Mouse (Mus musculus): ENCODE results near the gene Rhob. TPM values are rescaled to one million over a fixed set of nuclear protein-coding genes. Genes with fewer than 3 reads are reported as not detected.

Gene Rhob
- polyA plus RNA-seq, 1 experiment from 2014 or later: 39.3 TPM

DNA sequence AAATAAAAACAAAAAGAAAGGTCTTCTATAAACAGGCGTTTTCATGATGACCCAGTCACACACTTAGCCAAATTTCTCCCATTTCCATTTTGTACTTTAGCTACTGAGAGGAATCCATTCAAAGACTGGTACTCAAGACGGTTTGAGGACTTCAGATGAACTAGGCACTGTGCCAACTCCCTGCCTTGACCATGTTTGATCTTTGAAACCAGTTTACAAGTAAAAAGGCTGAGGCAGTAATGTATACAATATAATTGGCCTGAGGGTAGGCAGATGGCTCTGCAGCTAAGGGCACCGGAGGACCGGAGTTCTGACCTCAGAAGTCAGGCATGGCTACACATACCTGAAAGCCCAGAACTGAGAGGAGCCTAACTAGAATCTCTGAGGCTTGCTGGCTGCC is 10.7 kb downstream of the Rhob start:
- no peak overlapping the region for H3K4me2 ChIP-seq (ENCODE audit: low read depth, low read length)

DNA sequence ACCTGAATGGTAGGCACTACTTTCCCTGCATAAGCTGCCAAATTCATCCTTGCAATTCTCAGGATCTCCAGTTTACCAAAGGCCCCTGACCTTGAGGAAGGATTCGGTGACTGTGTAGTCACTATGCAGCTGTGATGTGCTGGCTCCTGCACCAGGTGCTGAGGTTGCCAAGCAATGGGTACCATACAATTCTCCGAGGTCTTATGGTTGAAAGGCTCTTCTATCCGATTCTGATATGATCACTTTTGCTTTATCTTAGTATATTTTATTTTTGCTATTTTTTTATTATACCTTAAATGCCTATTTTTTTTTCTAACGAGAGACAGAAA is 11.2 kb downstream of the Rhob start:
- Histone ChIP-seq H3K4me3 (ENCODE audit: low read length) (no peak overlapping the region), H3K9ac (ENCODE audit: low read length) (no peak overlapping the region), H3K27me3 (ENCODE audit: control insufficient read depth, insufficient read depth, low read length) (no peaks in the 10 kb centered on the region), H3K4me2 (ENCODE audit: low read depth, low read length) (no peak overlapping the region), H3K36me3 (ENCODE audit: control insufficient read depth, insufficient read depth) (no peaks in the 10 kb centered on the region), H3K4me1 (ENCODE audit: control insufficient read depth, insufficient read depth, low read length) (no peaks in the 10 kb centered on the region), H3K27ac (ENCODE audit: low read length) (no peak overlapping the region), H3K9me3 (replicated peaks; ENCODE audit: control insufficient read depth, low read length) (no peaks in the 10 kb centered on the region)
- ATAC-seq (replicated peaks; ENCODE audit: extremely low read depth, insufficient read depth, low FRiP score): no peak
- WGBS: 80% methylated on average over 4 of the region's 4 CpGs

More for the DNA sequence above, 10.7 kb downstream of the Rhob start:
- H3K4me1 ChIP-seq (ENCODE audit: control insufficient read depth, insufficient read depth, low read length): no peaks in the 10 kb centered on the region
- H3K9ac ChIP-seq (ENCODE audit: low read length): no peak overlapping the region
- ATAC-seq (replicated peaks; ENCODE audit: extremely low read depth, insufficient read depth, low FRiP score): no peak
- H3K27ac ChIP-seq (ENCODE audit: low read length): no peak overlapping the region
- no peak overlapping the region for H3K4me3 ChIP-seq (ENCODE audit: low read length)
- H3K36me3 ChIP-seq (ENCODE audit: control insufficient read depth, insufficient read depth): no peaks in the 10 kb centered on the region
- WGBS: 63% methylated on average over 4 of the region's 4 CpGs
- no peaks in the 10 kb centered on the region for H3K27me3 ChIP-seq (ENCODE audit: control insufficient read depth, insufficient read depth, low read length)
- no peaks in the 10 kb centered on the region for H3K9me3 ChIP-seq (replicated peaks; ENCODE audit: control insufficient read depth, low read length)

DNA sequence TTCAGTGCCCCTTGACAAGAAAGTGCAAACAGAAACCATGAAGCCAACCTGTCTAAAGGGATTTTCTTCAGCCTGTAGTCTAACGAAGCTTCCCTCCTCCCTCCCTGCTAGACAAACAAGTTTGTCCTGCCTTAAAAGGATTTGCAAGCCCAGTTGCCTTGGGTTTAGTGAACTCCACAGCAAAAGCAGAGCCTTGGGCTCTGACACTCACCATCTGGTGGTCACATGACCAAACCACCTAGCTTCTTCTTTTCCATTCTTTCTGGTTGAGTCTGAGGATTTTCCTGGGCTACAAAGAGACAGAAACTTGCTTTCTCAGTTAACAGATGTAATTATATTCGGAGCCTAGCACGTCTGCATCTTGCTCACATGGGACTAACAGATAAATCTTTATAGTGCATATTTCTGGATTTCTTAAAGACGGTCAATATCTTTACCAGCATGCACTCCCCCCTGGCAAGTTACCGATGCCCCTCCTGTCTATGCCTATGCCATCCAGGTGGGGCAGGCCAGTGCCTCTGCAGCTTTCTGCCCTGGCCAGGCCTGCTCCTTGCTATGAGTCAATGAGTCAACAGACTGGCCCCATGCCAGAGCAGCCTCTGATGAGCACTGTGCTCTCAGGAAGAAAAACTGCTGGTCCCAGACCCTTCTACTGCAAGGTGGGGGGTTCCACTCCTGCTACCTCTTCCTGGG is 11.7 kb downstream of the Rhob start:
- Histone ChIP-seq H3K4me2 (ENCODE audit: low read depth, low read length) (no peak overlapping the region), H3K4me1 (ENCODE audit: control insufficient read depth, insufficient read depth, low read length) (no peaks in the 10 kb centered on the region), H3K27me3 (ENCODE audit: control insufficient read depth, insufficient read depth, low read length) (no peaks in the 10 kb centered on the region), H3K9ac (ENCODE audit: low read length) (no peak overlapping the region), H3K36me3 (ENCODE audit: control insufficient read depth, insufficient read depth) (no peaks in the 10 kb centered on the region), H3K9me3 (replicated peaks; ENCODE audit: control insufficient read depth, low read length) (no peaks in the 10 kb centered on the region), H3K27ac (ENCODE audit: low read length) (no peak overlapping the region), H3K4me3 (ENCODE audit: low read length) (no peak overlapping the region)
- WGBS: 70% methylated on average over 5 of the region's 5 CpGs
- ATAC-seq (replicated peaks; ENCODE audit: extremely low read depth, insufficient read depth, low FRiP score): peak; percentile 52; the same call in 1 of the 2 replicates

DNA sequence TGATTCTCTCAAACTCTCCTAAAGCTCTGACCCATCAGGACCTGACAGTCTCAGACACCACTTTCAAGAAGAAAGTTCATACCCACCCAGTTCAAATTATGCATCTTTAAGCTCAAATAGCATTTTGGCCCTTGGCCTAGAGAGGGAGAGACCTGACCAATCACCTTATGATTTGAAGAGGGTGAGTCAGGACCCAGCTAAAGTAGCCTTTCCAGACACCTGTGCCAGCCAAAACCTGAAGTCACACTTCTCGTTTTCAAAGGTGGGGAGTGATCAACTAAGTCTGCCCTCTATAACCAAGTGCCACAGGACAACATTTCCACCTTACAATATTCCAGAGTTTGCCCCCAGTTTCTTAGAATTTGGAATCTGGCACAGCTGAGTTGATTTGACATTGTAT is 12.5 kb downstream of the Rhob start:
- no peak for ATAC-seq (replicated peaks; ENCODE audit: extremely low read depth, insufficient read depth, low FRiP score)
- H3K4me1 ChIP-seq (ENCODE audit: control insufficient read depth, insufficient read depth, low read length): no peaks in the 10 kb centered on the region
- H3K4me2 ChIP-seq (ENCODE audit: low read depth, low read length): no peak overlapping the region
- no peaks in the 10 kb centered on the region for H3K36me3 ChIP-seq (ENCODE audit: control insufficient read depth, insufficient read depth)
- WGBS: 63% methylated on average over 1 of the region's 1 CpGs
- H3K9ac ChIP-seq (ENCODE audit: low read length): no peak overlapping the region
- H3K9me3 ChIP-seq (replicated peaks; ENCODE audit: control insufficient read depth, low read length): no peaks in the 10 kb centered on the region
- no peaks in the 10 kb centered on the region for H3K27me3 ChIP-seq (ENCODE audit: control insufficient read depth, insufficient read depth, low read length)
- H3K4me3 ChIP-seq (ENCODE audit: low read length): no peak overlapping the region
- H3K27ac ChIP-seq (ENCODE audit: low read length): no peak overlapping the region

DNA sequence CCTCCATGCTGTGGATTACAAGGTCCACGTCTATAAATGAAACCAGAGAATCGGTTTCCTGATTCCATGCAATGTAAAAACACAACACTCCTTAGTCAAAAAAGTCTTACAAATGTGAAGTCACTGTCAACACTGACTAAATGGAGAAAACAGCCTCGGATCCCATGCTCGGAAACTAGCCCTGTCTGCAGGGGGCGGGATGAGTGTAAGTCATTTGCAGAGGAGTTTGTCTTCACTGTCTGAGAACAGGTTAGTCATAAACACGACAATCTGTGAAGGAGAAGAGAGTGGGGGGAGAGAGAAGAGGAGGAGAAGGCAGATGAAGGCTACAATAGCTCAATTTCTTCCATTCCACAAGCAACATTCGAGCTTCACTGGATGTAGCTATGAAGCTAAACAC is 14.6 kb downstream of the Rhob start:
- H3K27me3 ChIP-seq (ENCODE audit: control insufficient read depth, insufficient read depth, low read length): no peaks in the 10 kb centered on the region
- H3K36me3 ChIP-seq (ENCODE audit: control insufficient read depth, insufficient read depth): no peaks in the 10 kb centered on the region
- no peak overlapping the region for H3K4me2 ChIP-seq (ENCODE audit: low read depth, low read length)
- H3K4me3 ChIP-seq (ENCODE audit: low read length): no peak overlapping the region
- no peak for ATAC-seq (replicated peaks; ENCODE audit: extremely low read depth, insufficient read depth, low FRiP score)
- H3K4me1 ChIP-seq (ENCODE audit: control insufficient read depth, insufficient read depth, low read length): no peaks in the 10 kb centered on the region
- no peaks in the 10 kb centered on the region for H3K9me3 ChIP-seq (replicated peaks; ENCODE audit: control insufficient read depth, low read length)
- H3K27ac ChIP-seq (ENCODE audit: low read length): no peak overlapping the region
- WGBS: 77% methylated on average over 7 of the region's 7 CpGs
- H3K9ac ChIP-seq (ENCODE audit: low read length): no peak overlapping the region

DNA sequence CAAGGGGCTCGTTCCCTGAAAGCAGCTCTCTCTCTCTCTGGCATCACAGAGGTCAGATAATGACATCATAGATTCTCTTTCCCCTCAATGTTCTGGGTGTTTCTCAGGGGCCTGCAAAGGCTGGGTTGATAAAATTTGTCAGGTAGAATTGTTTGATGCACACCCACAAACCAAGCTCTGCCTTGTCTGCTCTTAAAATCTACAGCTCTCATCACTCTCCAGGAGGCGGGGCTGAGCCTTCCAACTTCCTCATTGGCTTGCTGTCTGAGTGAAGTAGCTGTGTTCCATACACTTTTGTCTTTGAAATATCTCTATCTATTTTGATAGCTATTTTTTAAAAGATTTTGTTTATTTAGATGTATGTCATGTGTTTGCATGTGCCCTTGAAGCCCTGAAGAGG is 17.6 kb downstream of the Rhob start:
- WGBS: 55% methylated on average over 2 of the region's 2 CpGs
- H3K4me3 ChIP-seq (ENCODE audit: low read length): no peak overlapping the region
- no peak overlapping the region for H3K27ac ChIP-seq (ENCODE audit: low read length)
- H3K36me3 ChIP-seq (ENCODE audit: control insufficient read depth, insufficient read depth): no peaks in the 10 kb centered on the region
- H3K4me2 ChIP-seq (ENCODE audit: low read depth, low read length): no peak overlapping the region
- no peaks in the 10 kb centered on the region; the same call in 1 of the 2 replicates for H3K4me1 ChIP-seq (ENCODE audit: control insufficient read depth, insufficient read depth, low read length)
- no peaks in the 10 kb centered on the region for H3K27me3 ChIP-seq (ENCODE audit: control insufficient read depth, insufficient read depth, low read length)
- no peak for ATAC-seq (replicated peaks; ENCODE audit: extremely low read depth, insufficient read depth, low FRiP score)
- H3K9ac ChIP-seq (ENCODE audit: low read length): no peak overlapping the region
- no peaks in the 10 kb centered on the region for H3K9me3 ChIP-seq (replicated peaks; ENCODE audit: control insufficient read depth, low read length)

DNA sequence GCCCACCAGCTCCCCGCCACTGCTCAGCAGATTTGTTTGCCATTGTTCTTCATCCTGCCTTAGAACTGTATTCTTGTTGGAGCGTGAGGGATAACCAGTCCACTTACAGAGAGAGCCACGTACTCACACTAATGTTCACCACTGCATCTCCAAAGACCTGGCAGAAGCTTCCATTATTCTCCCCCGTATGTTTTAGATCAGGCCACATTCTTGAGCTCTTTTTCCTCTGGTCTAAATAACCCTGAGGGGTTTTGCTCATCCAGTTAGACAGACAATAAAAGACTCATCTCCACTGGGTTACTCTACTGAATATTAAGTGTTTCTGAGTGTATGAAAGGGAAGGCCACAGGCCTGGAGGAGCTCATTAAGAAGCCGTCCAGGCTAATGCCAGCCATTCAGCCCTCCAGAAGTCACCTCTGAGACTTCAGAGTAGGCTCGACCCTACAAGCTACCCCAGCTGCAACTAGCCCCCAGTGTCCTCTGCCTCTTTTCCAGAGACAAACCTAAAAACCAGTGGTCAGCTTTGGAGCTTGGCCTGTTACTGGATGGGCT is 24.9 kb downstream of the Rhob start:
- Histone ChIP-seq H3K36me3 (ENCODE audit: control insufficient read depth, insufficient read depth) (no peaks in the 10 kb centered on the region), H3K27me3 (ENCODE audit: control insufficient read depth, insufficient read depth, low read length) (no peaks in the 10 kb centered on the region), H3K9me3 (replicated peaks; ENCODE audit: control insufficient read depth, low read length) (no peaks in the 10 kb centered on the region), H3K4me3 (ENCODE audit: low read length) (no peak overlapping the region), H3K27ac (ENCODE audit: low read length) (no peak overlapping the region), H3K4me1 (ENCODE audit: control insufficient read depth, insufficient read depth, low read length) (no peaks in the 10 kb centered on the region; the same call in 1 of the 2 replicates), H3K9ac (ENCODE audit: low read length) (no peak overlapping the region), H3K4me2 (ENCODE audit: low read depth, low read length) (no peak overlapping the region)
- 78% methylated on average over 6 of the region's 6 CpGs for WGBS
- ATAC-seq (replicated peaks; ENCODE audit: extremely low read depth, insufficient read depth, low FRiP score): no peak

DNA sequence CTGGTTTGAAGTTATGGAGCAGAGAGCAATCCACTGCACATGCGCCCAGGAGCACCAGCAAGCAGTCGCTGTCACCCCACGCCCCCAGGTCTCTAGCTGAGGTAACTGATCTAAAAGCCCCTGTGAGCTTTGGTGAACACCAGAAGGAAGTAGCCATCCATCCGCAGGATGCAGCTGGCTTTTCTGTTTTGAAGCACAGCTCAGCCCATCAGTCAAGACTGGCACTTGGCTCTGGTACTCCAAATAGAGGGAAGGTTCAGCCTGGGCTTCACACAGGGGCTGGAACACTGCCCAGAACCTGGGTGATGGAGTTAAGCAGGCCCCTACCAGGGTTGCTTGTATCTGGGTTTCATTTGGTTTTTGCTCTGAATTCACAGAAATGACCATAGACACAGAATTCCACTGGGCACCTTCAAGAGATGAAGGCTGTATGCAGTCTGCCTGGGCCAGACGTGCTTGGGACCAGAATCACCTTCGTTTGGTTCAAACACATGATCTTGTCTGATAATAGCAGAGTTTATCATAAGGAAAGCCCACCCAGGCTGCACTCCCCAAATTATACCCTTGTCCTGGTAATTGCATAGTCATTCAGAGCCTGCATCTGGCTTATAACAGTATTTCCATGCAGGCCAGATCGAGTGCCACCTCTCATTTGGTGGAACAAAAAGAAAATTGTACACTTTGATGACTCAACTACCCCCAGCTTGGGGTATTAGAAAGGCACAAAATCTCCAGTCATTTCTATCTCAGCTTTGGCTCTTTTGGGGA is 27.0 kb downstream of the Rhob start:
- no peaks in the 10 kb centered on the region for H3K9me3 ChIP-seq (replicated peaks; ENCODE audit: control insufficient read depth, low read length)
- no peak overlapping the region for H3K27ac ChIP-seq (ENCODE audit: low read length)
- H3K4me1 ChIP-seq (ENCODE audit: control insufficient read depth, insufficient read depth, low read length): no peaks in the 10 kb centered on the region; the same call in 1 of the 2 replicates
- no peak overlapping the region for H3K4me3 ChIP-seq (ENCODE audit: low read length)
- no peak overlapping the region for H3K4me2 ChIP-seq (ENCODE audit: low read depth, low read length)
- no peak overlapping the region for H3K9ac ChIP-seq (ENCODE audit: low read length)
- no peaks in the 10 kb centered on the region for H3K27me3 ChIP-seq (ENCODE audit: control insufficient read depth, insufficient read depth, low read length)
- 59% methylated on average over 7 of the region's 7 CpGs for WGBS
- H3K36me3 ChIP-seq (ENCODE audit: control insufficient read depth, insufficient read depth): no peaks in the 10 kb centered on the region
- peak; percentile 23 for ATAC-seq (replicated peaks; ENCODE audit: extremely low read depth, insufficient read depth, low FRiP score)

DNA sequence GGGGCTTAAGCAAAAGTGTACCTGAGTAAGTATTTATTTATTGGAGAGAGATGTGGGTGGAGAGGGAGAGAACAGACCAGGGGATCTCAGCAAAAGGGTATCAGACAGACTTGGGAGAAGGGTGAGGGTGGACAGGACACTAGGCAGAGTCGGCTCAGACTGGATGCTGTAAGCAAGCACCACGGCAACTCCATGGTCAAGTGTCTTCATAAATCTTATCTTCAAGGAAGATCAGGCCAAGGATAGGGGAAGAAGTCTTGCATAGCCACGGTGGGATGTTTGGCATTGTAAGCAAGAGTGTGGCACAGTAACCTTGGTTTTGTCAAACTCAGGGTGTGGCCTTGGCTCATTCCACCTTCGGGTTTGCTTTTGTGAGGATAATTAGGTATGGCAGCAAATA is 27.8 kb downstream of the Rhob start:
- H3K4me2 ChIP-seq (ENCODE audit: low read depth, low read length): no peak overlapping the region
- H3K9ac ChIP-seq (ENCODE audit: low read length): no peak overlapping the region
- H3K4me3 ChIP-seq (ENCODE audit: low read length): no peak overlapping the region
- no peak overlapping the region for H3K27ac ChIP-seq (ENCODE audit: low read length)
- no peaks in the 10 kb centered on the region for H3K27me3 ChIP-seq (ENCODE audit: control insufficient read depth, insufficient read depth, low read length)
- H3K9me3 ChIP-seq (replicated peaks; ENCODE audit: control insufficient read depth, low read length): no peaks in the 10 kb centered on the region
- 66% methylated on average over 4 of the region's 4 CpGs for WGBS
- no peaks in the 10 kb centered on the region for H3K36me3 ChIP-seq (ENCODE audit: control insufficient read depth, insufficient read depth)
- H3K4me1 ChIP-seq (ENCODE audit: control insufficient read depth, insufficient read depth, low read length): no peaks in the 10 kb centered on the region
- ATAC-seq (replicated peaks; ENCODE audit: extremely low read depth, insufficient read depth, low FRiP score): no peak

All from heart, embryonic 16.5 days (tissue).